25 mouse cellular contexts compared by ENCODE assay signal in genomic region chr12:40398916-40399315, GRCm38 (mm10). TPM values are rescaled to one million over a fixed set of nuclear protein-coding genes. Genes with fewer than 3 reads are reported as not detected.
DNase-seq lines count a peak whose midpoint lies in the region; ATAC-seq and TF ChIP-seq lines count a peak whose summit lies in the region.
"Had no signal": no experiment of that assay in that cellular context is flagged by ENCODE, and none has a peak within 500 bp of the region (broad histone marks: within the 10 kb centered on the region; RNA-seq: fewer than 3 reads in every experiment).

No protein-coding gene starts in this region.

- no peak overlapping the region for H3K4me2 ChIP-seq in hindbrain, embryonic 13.5 days
- H3K4me2 ChIP-seq in hindbrain, embryonic 11.5 days (replicated peaks; ENCODE audit: low read depth, low read length), result no peak overlapping the region
- no peak overlapping the region for H3K4me2 ChIP-seq in neural tube, embryonic 12.5 days (replicated peaks)
- no peak overlapping the region for H3K4me2 ChIP-seq in hindbrain, postnatal 0 days (ENCODE audit: low read depth, low read length)
- no peak overlapping the region for H3K4me2 ChIP-seq in neural tube, embryonic 15.5 days
- H3K4me2 ChIP-seq: forebrain, embryonic 13.5 days; heart, embryonic 12.5 days; heart, embryonic 15.5 days had no signal

- no peaks in the 10 kb centered on the region for H3K4me1 ChIP-seq in hindbrain, embryonic 13.5 days (replicated peaks)
- no peaks in the 10 kb centered on the region for H3K4me1 ChIP-seq in hindbrain, embryonic 11.5 days (replicated peaks; ENCODE audit: control insufficient read depth, insufficient read depth, low read length)
- H3K4me1 ChIP-seq in neural tube, embryonic 12.5 days, result no peaks in the 10 kb centered on the region
- no peaks in the 10 kb centered on the region for H3K4me1 ChIP-seq in hindbrain, postnatal 0 days (ENCODE audit: insufficient read depth, low read length)
- no peaks in the 10 kb centered on the region for H3K4me1 ChIP-seq in neural tube, embryonic 15.5 days
- H3K4me1 ChIP-seq: forebrain, embryonic 10.5 days; forebrain, embryonic 13.5 days; heart, embryonic 12.5 days; heart, embryonic 15.5 days had no signal

- no peak overlapping the region for H3K9ac ChIP-seq in hindbrain, embryonic 13.5 days
- no peak overlapping the region for H3K9ac ChIP-seq in hindbrain, embryonic 11.5 days (ENCODE audit: low read depth, low read length)
- H3K9ac ChIP-seq in neural tube, embryonic 12.5 days, result no peak overlapping the region
- no peak overlapping the region for H3K9ac ChIP-seq in hindbrain, postnatal 0 days (replicated peaks; ENCODE audit: low read length)
- H3K9ac ChIP-seq in neural tube, embryonic 15.5 days (replicated peaks), result no peak overlapping the region
- H3K9ac ChIP-seq: forebrain, embryonic 13.5 days; heart, embryonic 12.5 days; heart, embryonic 15.5 days had no signal

- no peak overlapping the region for H3K4me3 ChIP-seq in hindbrain, embryonic 13.5 days
- no peak overlapping the region for H3K4me3 ChIP-seq in hindbrain, embryonic 11.5 days (ENCODE audit: low read depth, low read length)
- no peak overlapping the region for H3K4me3 ChIP-seq in neural tube, embryonic 12.5 days
- H3K4me3 ChIP-seq in hindbrain, postnatal 0 days (ENCODE audit: low read length), result no peak overlapping the region
- no peak overlapping the region for H3K4me3 ChIP-seq in neural tube, embryonic 15.5 days (replicated peaks)
- H3K4me3 ChIP-seq: forebrain, embryonic 10.5 days; forebrain, embryonic 13.5 days; heart, embryonic 12.5 days; heart, embryonic 15.5 days had no signal

- peaks cover 3% of the 10 kb centered on the region; the same call in 1 of the 2 replicates for H3K36me3 ChIP-seq in hindbrain, embryonic 13.5 days
- no peaks in the 10 kb centered on the region for H3K36me3 ChIP-seq in hindbrain, embryonic 11.5 days (ENCODE audit: control insufficient read depth, insufficient read depth, low read length)
- no peaks in the 10 kb centered on the region for H3K36me3 ChIP-seq in neural tube, embryonic 12.5 days
- no peaks in the 10 kb centered on the region for H3K36me3 ChIP-seq in hindbrain, postnatal 0 days (ENCODE audit: insufficient read depth, low read length)
- H3K36me3 ChIP-seq in neural tube, embryonic 15.5 days, result no peaks in the 10 kb centered on the region
- H3K36me3 ChIP-seq: heart, embryonic 15.5 days had no signal

- H3K27ac ChIP-seq in hindbrain, embryonic 13.5 days, result no peak overlapping the region
- no peak overlapping the region for H3K27ac ChIP-seq in hindbrain, embryonic 11.5 days (ENCODE audit: low read depth, low read length)
- no peak overlapping the region for H3K27ac ChIP-seq in neural tube, embryonic 12.5 days
- peak overlapping the region; percentile 36; the same call in 1 of the 2 replicates for H3K27ac ChIP-seq in hindbrain, postnatal 0 days
- H3K27ac ChIP-seq in neural tube, embryonic 15.5 days (replicated peaks), result no peak overlapping the region
- H3K27ac ChIP-seq: forebrain, embryonic 10.5 days; forebrain, embryonic 13.5 days; heart, embryonic 15.5 days had no signal

- peak; percentile 39; the same call in 1 of the 2 replicates for ATAC-seq in hindbrain, embryonic 13.5 days (ENCODE audit: low FRiP score)
- ATAC-seq in hindbrain, embryonic 11.5 days (ENCODE audit: low FRiP score), result no peak
- peak; percentile 50 for ATAC-seq in neural tube, embryonic 12.5 days (ENCODE audit: low FRiP score, low read depth)
- ATAC-seq in hindbrain, postnatal 0 days, result peak; percentile 47; the same call in 1 of the 2 replicates
- ATAC-seq in neural tube, embryonic 15.5 days (ENCODE audit: low FRiP score), result peak; percentile 68; the same call in 1 of the 2 replicates
- ATAC-seq: forebrain, embryonic 13.5 days; forebrain, embryonic 16.5 days; Patski had no signal

- WGBS in hindbrain, embryonic 13.5 days, result 64% methylated on average over 2 of the region's 2 CpGs
- 80% methylated on average over 2 of the region's 2 CpGs for WGBS in hindbrain, embryonic 11.5 days
- 73% methylated on average over 2 of the region's 2 CpGs for WGBS in neural tube, embryonic 12.5 days
- 33% methylated on average over 2 of the region's 2 CpGs for WGBS in hindbrain, postnatal 0 days
- WGBS in neural tube, embryonic 15.5 days, result 58% methylated on average over 2 of the region's 2 CpGs

- H3K27me3 ChIP-seq in hindbrain, embryonic 13.5 days, result no peaks in the 10 kb centered on the region
- no peaks in the 10 kb centered on the region for H3K27me3 ChIP-seq in hindbrain, embryonic 11.5 days (ENCODE audit: control insufficient read depth, insufficient read depth, low read length)
- no peaks in the 10 kb centered on the region for H3K27me3 ChIP-seq in neural tube, embryonic 12.5 days (replicated peaks)
- H3K27me3 ChIP-seq in hindbrain, postnatal 0 days (ENCODE audit: insufficient read depth, low read length), result no peaks in the 10 kb centered on the region
- H3K27me3 ChIP-seq in neural tube, embryonic 15.5 days (replicated peaks), result no peaks in the 10 kb centered on the region
- H3K27me3 ChIP-seq: CH12.LX; forebrain, embryonic 13.5 days; heart, embryonic 12.5 days; heart, embryonic 15.5 days; Patski had no signal

- no peak for DNase-seq in hindbrain, embryonic 11.5 days (ENCODE audit: low spot score)
- DNase-seq in neural tube, embryonic 10.5 days (ENCODE audit: extremely low spot score, low spot score), result no peak
- DNase-seq in hindbrain, postnatal 0 days (ENCODE audit: low spot score), result peak; percentile 9
- no peak for DNase-seq in gastrocnemius, adult 8-10 months (ENCODE audit: low spot score in 2 of 2)
- DNase-seq in left cerebral cortex, adult 18-20 months (ENCODE audit: low spot score in 2 of 2), result no peak
- DNase-seq: adrenal gland, postnatal 10 days; adrenal gland, postnatal 36 days; B cell, adult 2 months; cerebellum, adult 18-20 months; cerebellum, adult 9-10 months; cerebellum, postnatal 14 days; gastrocnemius, postnatal 14 days; heart, adult 11 months; heart, postnatal 10 days; heart, postnatal 36 days had no signal

- TF ChIP-seq CTCF in hindbrain, postnatal 0 days (IDR thresholded peaks at IDR 0.05; ENCODE audit: low read depth), result no peak

- H3K9me3 ChIP-seq in hindbrain, embryonic 13.5 days, result no peaks in the 10 kb centered on the region
- H3K9me3 ChIP-seq in hindbrain, embryonic 11.5 days (ENCODE audit: control insufficient read depth, low read length), result no peaks in the 10 kb centered on the region
- no peaks in the 10 kb centered on the region for H3K9me3 ChIP-seq in neural tube, embryonic 12.5 days
- H3K9me3 ChIP-seq in hindbrain, postnatal 0 days (ENCODE audit: low read length), result no peaks in the 10 kb centered on the region
- no peaks in the 10 kb centered on the region for H3K9me3 ChIP-seq in neural tube, embryonic 15.5 days (replicated peaks)
- H3K9me3 ChIP-seq: forebrain, embryonic 13.5 days had no signal

RNA-seq across cellular contexts. Expression of gene Zfp277, which starts 46.8 kb away (rescaled TPM):
- 29.9 TPM in 2 replicates for polyA plus RNA-seq in hindbrain, embryonic 13.5 days (2015; fragmentation: Nextera tagmentation; extraction: Ambion mirVana)
- polyA plus RNA-seq in hindbrain, embryonic 11.5 days (2014; fragmentation: Nextera tagmentation; extraction: Ambion mirVana), result 42.3 and 46.2 TPM in 2 replicates
- polyA plus RNA-seq in neural tube, embryonic 12.5 days (2016; fragmentation: Nextera tagmentation; extraction: Ambion mirVana), result 30.7 and 31.2 TPM in 2 replicates
- total RNA-seq in hindbrain, postnatal 0 days (2014; rRNA removed), result 21.6 and 24.6 TPM in 2 replicates
- 31.1 and 32.9 TPM in 2 replicates for polyA plus RNA-seq in hindbrain, postnatal 0 days (2015; fragmentation: Nextera tagmentation; extraction: Ambion mirVana)
- 28.0 and 30.5 TPM in 2 replicates for polyA plus RNA-seq in neural tube, embryonic 15.5 days (2015; fragmentation: Nextera tagmentation; extraction: Ambion mirVana)
- 1 to 10 TPM; 7.0 to 8.7 (median 8.0) TPM for total RNA-seq in gastrocnemius, adult 8-10 months (2022)
- total RNA-seq in left cerebral cortex, adult 18-20 months (2021), result 10 to 100 TPM; 19.2 to 19.7 TPM

RNA-seq across cellular contexts. Expression of gene Dock4, which starts 46.8 kb away (rescaled TPM):
- polyA plus RNA-seq in hindbrain, embryonic 13.5 days (2015; fragmentation: Nextera tagmentation; extraction: Ambion mirVana), result 40.5 and 43.4 TPM in 2 replicates
- 19.8 and 29.4 TPM in 2 replicates for polyA plus RNA-seq in hindbrain, embryonic 11.5 days (2014; fragmentation: Nextera tagmentation; extraction: Ambion mirVana)
- polyA plus RNA-seq in neural tube, embryonic 12.5 days (2016; fragmentation: Nextera tagmentation; extraction: Ambion mirVana), result 40.2 and 42.7 TPM in 2 replicates
- total RNA-seq in hindbrain, postnatal 0 days (2014; rRNA removed), result 25.9 and 30.7 TPM in 2 replicates
- 16.4 and 16.7 TPM in 2 replicates for polyA plus RNA-seq in hindbrain, postnatal 0 days (2015; fragmentation: Nextera tagmentation; extraction: Ambion mirVana)
- polyA plus RNA-seq in neural tube, embryonic 15.5 days (2015; fragmentation: Nextera tagmentation; extraction: Ambion mirVana), result 25.4 and 34.6 TPM in 2 replicates
- 10 to 100 TPM in 2 of 4 experiments, 1 to 10 TPM in 2; 7.9 to 11.6 (median 9.4) TPM for total RNA-seq in gastrocnemius, adult 8-10 months (2022)
- total RNA-seq in left cerebral cortex, adult 18-20 months (2021), result 10 to 100 TPM; 83.8 to 86.5 TPM
